Mouse (Mus musculus) bone marrow macrophage, adult 2 months (primary cell): Measurements from ENCODE around the gene Acads. TPM values are rescaled to one million over a fixed set of nuclear protein-coding genes. Genes with fewer than 3 reads are reported as not detected.
"Not testable (repeated sequence)": the region's sequence is repeated elsewhere in the genome, so short reads cannot be mapped to it uniquely, and the experiment has no call there.

Experiments used
- H3K27ac ChIP-seq: 2 replicates; pipeline ENCODE4 v1.5.1; 2012; ENCODE audit warnings: low read depth, low read length; ENCODE audit not compliant: insufficient read depth
- H3K4me1 ChIP-seq: 2 replicates; pipeline ENCODE4 v1.6.1; 2012; ENCODE audit warnings: low read length; ENCODE audit not compliant: control insufficient read depth, insufficient read depth
- H3K4me3 ChIP-seq: 2 replicates; pipeline ENCODE4 v1.5.1; 2012; ENCODE audit warnings: mild to moderate bottlenecking, low read length, moderate library complexity; ENCODE audit not compliant: insufficient read depth
- CTCF ChIP-seq: IDR thresholded peaks from 2 replicates; pipeline ENCODE4 v1.5.1; 2012; ENCODE audit warnings: low read depth, mild to moderate bottlenecking, low read length, moderate library complexity
- POLR2A ChIP-seq: IDR thresholded peaks from 2 replicates; pipeline ENCODE4 v1.6.1; 2012; ENCODE audit warnings: mild to moderate bottlenecking, low read depth, low read length, borderline replicate concordance
- polyA plus RNA-seq: library from polyadenylated mRNA; stranded (reverse); fragments of >200 nt; gene quantifications from 2 replicates; pipeline ENCODE4 v1.2.4, GENCODE M21; 2012; ENCODE audit not compliant: missing spikeins, insufficient read depth, insufficient read length

Acads gene
- polyA plus RNA-seq, 1 experiment: 22.3 TPM

- TF ChIP-seq POLR2A (no peak), CTCF (peak; percentile 55)
- Histone ChIP-seq H3K4me3 (no peak overlapping the region), H3K27ac (no peak overlapping the region), H3K4me1 (peaks cover 12% of the 10 kb centered on the region)
These were observed 6.2 kb upstream of the Acads start for GRCm38 (mm10) chr5:115125211-115125871.

- Histone ChIP-seq H3K27ac (no peak overlapping the region), H3K4me3 (no peak overlapping the region), H3K4me1 (peaks cover 12% of the 10 kb centered on the region)
- TF ChIP-seq POLR2A (no peak), CTCF (no peak)
These were observed 5.5 kb upstream of the Acads start for GRCm38 (mm10) chr5:115124690-115125089.

GRCm38 (mm10) chr5:115120978-115121377, 1.8 kb upstream of the Acads start:
- Histone ChIP-seq H3K4me3 (no peak overlapping the region), H3K4me1 (peaks cover 7% of the 10 kb centered on the region), H3K27ac (no peak overlapping the region)
- TF ChIP-seq POLR2A: no peak

- H3K4me1 ChIP-seq: peaks cover 6% of the 10 kb centered on the region
- H3K4me3 ChIP-seq: no peak overlapping the region
- H3K27ac ChIP-seq: no peak overlapping the region
- TF ChIP-seq CTCF (no peak), POLR2A (no peak)
These were observed 1.7 kb downstream of the Acads start for GRCm38 (mm10) chr5:115117467-115117866.

GRCm38 (mm10) chr5:115116426-115116825, 2.7 kb downstream of the Acads start:
- Histone ChIP-seq H3K27ac (no peak overlapping the region), H3K4me1 (peaks cover 6% of the 10 kb centered on the region), H3K4me3 (no peak overlapping the region)
- TF ChIP-seq CTCF (no peak), POLR2A (no peak)

GRCm38 (mm10) chr5:115114501-115114900, 4.6 kb downstream of the Acads start:
- TF ChIP-seq CTCF (no peak), POLR2A (no peak)
- Histone ChIP-seq H3K4me3 (no peak overlapping the region), H3K4me1 (peaks cover 4% of the 10 kb centered on the region), H3K27ac (no peak overlapping the region)

- Histone ChIP-seq H3K4me1 (peaks cover 2% of the 10 kb centered on the region; the same call in 1 of the 2 replicates), H3K27ac (no peak overlapping the region), H3K4me3 (no peak overlapping the region)
- no peak for TF ChIP-seq CTCF
- TF ChIP-seq POLR2A: no peak
These were observed 5.9 kb downstream of the Acads start for GRCm38 (mm10) chr5:115113244-115113643.

- H3K4me3 ChIP-seq: no peak overlapping the region
- no peak overlapping the region for H3K27ac ChIP-seq
- H3K4me1 ChIP-seq: no peaks in the 10 kb centered on the region
- TF ChIP-seq POLR2A (no peak), CTCF (no peak)
These were observed 8.0 kb downstream of the Acads start for GRCm38 (mm10) chr5:115111156-115111555.

- H3K27ac ChIP-seq, H3K4me1 ChIP-seq: not testable (repeated sequence)
These were observed 15.9 kb downstream of the Acads start for GRCm38 (mm10) chr5:115103253-115103652.

GRCm38 (mm10) chr5:115102231-115102630, 16.9 kb downstream of the Acads start:
- Histone ChIP-seq H3K4me1 (peaks cover 4% of the 10 kb centered on the region), H3K4me3 (no peak overlapping the region), H3K27ac (no peak overlapping the region)
- no peak for TF ChIP-seq POLR2A
- TF ChIP-seq CTCF: no peak

More at GRCm38 (mm10) chr5:115103253-115103652, 15.9 kb downstream of the Acads start:
- not testable (repeated sequence) for H3K4me3 ChIP-seq

GRCm38 (mm10) chr5:115100473-115100872, 18.7 kb downstream of the Acads start:
- no peak for TF ChIP-seq POLR2A
- no peak for TF ChIP-seq CTCF
- no peak overlapping the region for H3K4me3 ChIP-seq
- no peak overlapping the region for H3K27ac ChIP-seq
- H3K4me1 ChIP-seq: peaks cover 4% of the 10 kb centered on the region
